In genomic region chr1:63176604-63177421, GRCm38 (mm10) we compare ENCODE assay signal across 8 mouse cellular contexts. TPM values are rescaled to one million over a fixed set of nuclear protein-coding genes. Genes with fewer than 3 reads are reported as not detected.
DNase-seq lines count a peak whose midpoint lies in the region; ATAC-seq lines count a peak whose summit lies in the region.

Gene Eef1b2, plus strand, starts transcription at chr1:63176825.
Gene Ndufs1, minus strand, starts transcription at chr1:63176833.

- peak within 1 kb of the TSS; percentile 92 for H3K4me3 ChIP-seq in heart, embryonic 10.5 days
- H3K4me3 ChIP-seq in kidney, embryonic 15.5 days (replicated peaks), result peak within 1 kb of the TSS; percentile 83

- H3K4me2 ChIP-seq in kidney, embryonic 15.5 days, result peak within 1 kb of the TSS; percentile 73

- H3K27ac ChIP-seq in heart, embryonic 10.5 days, result peak within 1 kb of the TSS; percentile 93
- peak within 1 kb of the TSS; percentile 91 for H3K27ac ChIP-seq in kidney, embryonic 15.5 days

- no peaks in the 10 kb centered on the region for H3K9me3 ChIP-seq in heart, embryonic 10.5 days
- H3K9me3 ChIP-seq in kidney, embryonic 15.5 days (replicated peaks), result no peaks in the 10 kb centered on the region

- DNase-seq in B cell, adult 2 months, result peak; percentile 92 to 93
- peak; percentile 100 for DNase-seq in brain, adult 2 months (ENCODE audit: low read depth, low spot score)
- DNase-seq in heart, embryonic 10.5 days (ENCODE audit: low spot score), result peak; percentile 98
- DNase-seq in liver, result peak; percentile 93
- peak; percentile 94 to 95 for DNase-seq in spleen, postnatal 4 days (ENCODE audit: low spot score in 2 of 2)

- peak; percentile 88 for ATAC-seq in erythroblast, adult 5-6 weeks (replicated peaks; ENCODE audit: low FRiP score, poor library complexity, severe bottlenecking)
- peak; percentile 90 for ATAC-seq in kidney, embryonic 15.5 days (replicated peaks; ENCODE audit: low FRiP score)
- ATAC-seq in monocyte, adult 5-6 weeks (replicated peaks; ENCODE audit: insufficient number of reproducible peaks, low FRiP score, low TSS enrichment, poor library complexity, severe bottlenecking), result peak; percentile 87

- H3K4me1 ChIP-seq in heart, embryonic 10.5 days, result peaks cover 19% of the 10 kb centered on the region
- peaks cover 23% of the 10 kb centered on the region for H3K4me1 ChIP-seq in kidney, embryonic 15.5 days

- H3K36me3 ChIP-seq in heart, embryonic 10.5 days, result peaks cover 36% of the 10 kb centered on the region
- peaks cover 42% of the 10 kb centered on the region for H3K36me3 ChIP-seq in kidney, embryonic 15.5 days

- no peaks in the 10 kb centered on the region for H3K27me3 ChIP-seq in heart, embryonic 10.5 days (ENCODE audit: insufficient read depth, poor library complexity, severe bottlenecking)
- H3K27me3 ChIP-seq in kidney, embryonic 15.5 days, result no peaks in the 10 kb centered on the region

- WGBS in heart, embryonic 10.5 days, result under 1% methylated on average over 72 of the region's 72 CpGs
- WGBS in kidney, embryonic 15.5 days, result under 1% methylated on average over 72 of the region's 72 CpGs

- H3K9ac ChIP-seq in kidney, embryonic 15.5 days, result peak within 1 kb of the TSS; percentile 93

RNA-seq across cellular contexts. Expression of gene Eef1b2, which starts in this region (rescaled TPM):
- total RNA-seq in erythroblast, adult 5-6 weeks (2015; ENCODE audit: low replicate concordance), result 258 and 276 TPM in 2 replicates
- 379 and 551 TPM in 2 replicates for total RNA-seq in erythroblast, adult 5-6 weeks (2017; ENCODE audit: low replicate concordance)
- 410 and 531 TPM in 2 replicates for polyA plus RNA-seq in heart, embryonic 10.5 days (2016; fragmentation: Nextera tagmentation; extraction: Ambion mirVana)
- 542 and 580 TPM in 2 replicates for polyA plus RNA-seq in kidney, embryonic 15.5 days (2015; fragmentation: Nextera tagmentation; extraction: Ambion mirVana)
- total RNA-seq in monocyte, adult 5-6 weeks (2017), result 1,374 to 1,946 TPM (median 1,494 TPM) in 3 replicates

RNA-seq across cellular contexts. Expression of gene Ndufs1, which starts in this region (rescaled TPM):
- total RNA-seq in erythroblast, adult 5-6 weeks (2015; ENCODE audit: low replicate concordance), result 47.3 and 53.7 TPM in 2 replicates
- 55.9 and 56.6 TPM in 2 replicates for total RNA-seq in erythroblast, adult 5-6 weeks (2017; ENCODE audit: low replicate concordance)
- 223 and 344 TPM in 2 replicates for polyA plus RNA-seq in heart, embryonic 10.5 days (2016; fragmentation: Nextera tagmentation; extraction: Ambion mirVana)
- polyA plus RNA-seq in kidney, embryonic 15.5 days (2015; fragmentation: Nextera tagmentation; extraction: Ambion mirVana), result 156 and 159 TPM in 2 replicates
- total RNA-seq in monocyte, adult 5-6 weeks (2017), result 64.3 to 129 TPM (median 108 TPM) in 3 replicates

Comparison
In these comparisons a context has a peak if more than half of its experiments do, and no peak if none do; other contexts are left out.
1. Peak in every context shown above with its lines: DNase-seq, ATAC-seq, H3K4me3 ChIP-seq and H3K27ac ChIP-seq.